Mouse (Mus musculus): ENCODE data around the gene Hs2st1.

Hs2st1 gene

DNA sequence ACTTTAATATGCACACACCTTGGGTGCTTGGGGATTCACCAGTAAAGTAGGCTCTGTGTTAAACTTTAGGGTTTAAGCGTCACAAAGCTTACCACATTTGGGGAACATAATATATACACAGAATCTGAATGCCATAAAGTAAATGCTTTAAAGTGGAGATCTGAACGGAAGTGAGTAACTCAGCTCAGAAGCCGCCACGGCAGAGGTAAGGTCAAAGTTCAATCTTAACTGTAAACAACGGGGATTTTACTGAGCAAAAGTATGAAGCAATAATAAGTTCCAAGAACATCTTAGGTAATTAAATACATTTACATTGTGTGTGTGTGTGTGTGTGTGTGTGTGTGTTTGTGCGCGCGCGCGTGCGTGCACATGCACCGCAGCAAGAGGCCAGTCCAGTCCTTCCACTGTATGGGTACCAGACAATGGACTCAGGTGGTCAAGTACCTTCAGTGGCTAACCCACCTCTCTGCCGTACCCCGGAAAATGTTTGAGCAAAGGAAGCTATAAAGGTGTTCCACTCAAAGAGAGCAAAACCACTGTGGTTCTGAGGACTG lies 123.8 kb downstream of the Hs2st1 start:
- no peak for DNase-seq (ENCODE audit: low read depth, low spot score)

GRCm38 (mm10) chr3:144437871-144438398 lies 132.0 kb downstream of the Hs2st1 start:
- peak; percentile 63 for DNase-seq (ENCODE audit: low read depth, low spot score)

DNA sequence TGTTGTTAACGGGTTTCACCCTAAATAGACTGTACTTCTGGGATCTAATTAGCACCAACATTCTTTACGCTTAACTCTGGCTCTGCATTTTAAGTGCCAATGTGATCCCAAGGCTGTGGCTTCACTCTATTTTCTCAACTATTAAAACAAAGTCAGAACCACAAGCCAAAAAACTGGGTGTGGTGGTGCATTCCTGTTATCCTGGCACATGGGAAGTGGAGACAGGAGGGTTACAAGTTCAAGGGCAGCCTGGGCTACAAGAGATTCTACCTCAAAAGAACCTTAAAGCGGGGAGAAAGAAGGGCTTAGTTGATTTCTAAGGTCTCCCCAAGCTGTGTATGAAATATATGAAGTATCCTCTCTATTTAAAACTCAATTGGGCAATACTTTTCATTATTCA lies 133.9 kb downstream of the Hs2st1 start:
- peak; percentile 69 for DNase-seq (ENCODE audit: low read depth, low spot score)

DNA sequence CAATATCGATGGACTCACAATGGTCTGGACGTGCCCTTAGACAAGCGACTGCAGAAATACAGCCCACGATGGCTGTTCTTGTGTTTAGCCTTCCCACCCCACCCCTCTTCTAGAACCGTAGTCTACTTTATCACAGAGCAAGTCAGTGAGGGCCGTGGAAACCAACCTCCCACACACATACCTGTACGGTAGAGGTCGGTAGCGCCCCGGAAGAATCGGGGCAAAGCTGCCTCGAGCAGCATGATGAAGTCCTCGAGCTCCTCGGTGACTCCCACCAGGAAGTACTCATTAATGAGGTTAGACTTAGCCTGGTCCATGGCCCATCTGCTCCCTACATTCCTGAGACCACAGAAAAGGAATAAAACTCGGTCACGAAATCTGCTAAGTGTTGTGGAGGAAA lies 134.7 kb downstream of the Hs2st1 start:
- DNase-seq (ENCODE audit: low read depth, low spot score), result peak; percentile 29

- peak; percentile 51 for DNase-seq (ENCODE audit: low read depth, low spot score)
Observed at GRCm38 (mm10) chr3:144434276-144434675, 135.7 kb downstream of the Hs2st1 start.

DNA sequence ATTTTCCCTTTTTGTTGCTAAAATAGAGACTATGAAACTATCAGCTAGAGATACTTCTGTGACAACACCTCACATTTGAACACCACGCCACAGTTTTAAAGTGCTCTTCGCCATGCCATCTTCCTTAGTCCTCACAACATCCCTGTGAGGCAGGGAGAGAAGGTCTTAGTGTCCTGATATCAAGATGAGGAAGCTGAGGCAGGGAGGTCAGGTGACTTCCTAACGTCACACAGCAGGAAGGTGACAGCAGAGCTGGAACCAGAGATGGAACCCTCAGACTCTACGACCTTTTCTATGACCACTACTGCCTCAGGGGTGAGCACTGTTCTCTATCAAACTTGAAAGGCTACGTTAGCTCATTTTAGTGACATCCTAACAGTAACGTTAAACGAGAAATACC lies 136.9 kb downstream of the Hs2st1 start:
- DNase-seq (ENCODE audit: low read depth, low spot score), result no peak

- no peak for DNase-seq (ENCODE audit: low read depth, low spot score)
Observed at GRCm38 (mm10) chr3:144432143-144432577, 137.8 kb downstream of the Hs2st1 start.

GRCm38 (mm10) chr3:144428514-144429431 lies 141.2 kb downstream of the Hs2st1 start:
- DNase-seq (ENCODE audit: low read depth, low spot score), result no peak

DNA sequence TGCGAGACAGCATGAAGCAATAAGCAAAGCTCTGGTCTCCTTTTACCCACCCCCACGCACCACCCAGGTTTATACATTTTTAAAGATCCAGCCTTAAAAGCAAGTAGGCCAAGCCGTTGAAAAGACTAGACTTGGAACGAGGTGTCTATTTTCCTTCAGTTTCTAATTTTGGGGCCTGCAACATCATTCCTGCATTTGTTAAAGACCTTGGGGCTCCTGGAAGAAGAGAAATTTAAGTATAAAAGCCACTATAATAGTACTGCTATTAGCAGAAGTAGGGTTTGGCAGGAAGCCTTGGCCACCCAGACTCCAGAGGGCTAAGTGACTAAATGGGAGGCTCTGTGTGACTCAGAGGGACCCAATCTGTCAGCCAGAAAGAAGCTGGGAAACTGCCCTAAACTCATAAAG lies 144.9 kb downstream of the Hs2st1 start:
- no peak for DNase-seq (ENCODE audit: low read depth, low spot score)

- peak; percentile 86 for DNase-seq (ENCODE audit: low read depth, low spot score)
Observed at GRCm38 (mm10) chr3:144421404-144422180, 148.4 kb downstream of the Hs2st1 start.

GRCm38 (mm10) chr3:144413821-144414220 lies 156.2 kb downstream of the Hs2st1 start:
- peak; percentile 93 for DNase-seq (ENCODE audit: low read depth, low spot score)

- peak; percentile 99 for DNase-seq (ENCODE audit: low read depth, low spot score)
Observed at GRCm38 (mm10) chr3:144412538-144413272, 157.3 kb downstream of the Hs2st1 start.

GRCm38 (mm10) chr3:144411650-144412278 lies 158.2 kb downstream of the Hs2st1 start:
- peak; percentile 61 for DNase-seq (ENCODE audit: low read depth, low spot score)

- peak; percentile 92 for DNase-seq (ENCODE audit: low read depth, low spot score)
Observed at GRCm38 (mm10) chr3:144411051-144411542, 158.9 kb downstream of the Hs2st1 start.

- DNase-seq (ENCODE audit: low read depth, low spot score), result no peak
Observed at GRCm38 (mm10) chr3:144408953-144409352, 161.0 kb downstream of the Hs2st1 start.

- no peak for DNase-seq (ENCODE audit: low read depth, low spot score)
Observed at GRCm38 (mm10) chr3:144405331-144405730, 164.7 kb downstream of the Hs2st1 start.

- no peak for DNase-seq (ENCODE audit: low read depth, low spot score)
Observed at GRCm38 (mm10) chr3:144401292-144401691, 168.7 kb downstream of the Hs2st1 start.

DNA sequence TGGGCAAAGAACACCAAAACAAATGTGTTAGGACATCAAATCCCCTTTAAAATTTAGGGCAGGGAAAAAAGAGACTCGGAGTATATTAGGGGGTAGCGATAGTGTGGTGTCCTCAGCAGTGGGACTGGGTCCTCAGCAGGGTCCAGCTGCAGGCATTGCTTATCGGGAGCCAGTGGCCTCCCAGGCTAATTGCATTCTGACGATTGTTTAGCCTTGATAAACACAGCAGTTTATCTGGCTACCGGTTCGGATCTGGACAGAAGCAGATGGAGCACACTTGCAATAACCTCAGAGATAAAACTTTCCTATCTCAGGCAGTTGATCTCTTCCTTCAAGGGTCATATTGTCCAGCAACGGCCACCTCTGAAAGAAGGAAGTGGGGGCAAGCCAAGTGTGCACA lies 169.1 kb downstream of the Hs2st1 start:
- DNase-seq (ENCODE audit: low read depth, low spot score), result no peak

- DNase-seq (ENCODE audit: low read depth, low spot score), result no peak
Observed at GRCm38 (mm10) chr3:144400374-144400773, 169.6 kb downstream of the Hs2st1 start.

DNA sequence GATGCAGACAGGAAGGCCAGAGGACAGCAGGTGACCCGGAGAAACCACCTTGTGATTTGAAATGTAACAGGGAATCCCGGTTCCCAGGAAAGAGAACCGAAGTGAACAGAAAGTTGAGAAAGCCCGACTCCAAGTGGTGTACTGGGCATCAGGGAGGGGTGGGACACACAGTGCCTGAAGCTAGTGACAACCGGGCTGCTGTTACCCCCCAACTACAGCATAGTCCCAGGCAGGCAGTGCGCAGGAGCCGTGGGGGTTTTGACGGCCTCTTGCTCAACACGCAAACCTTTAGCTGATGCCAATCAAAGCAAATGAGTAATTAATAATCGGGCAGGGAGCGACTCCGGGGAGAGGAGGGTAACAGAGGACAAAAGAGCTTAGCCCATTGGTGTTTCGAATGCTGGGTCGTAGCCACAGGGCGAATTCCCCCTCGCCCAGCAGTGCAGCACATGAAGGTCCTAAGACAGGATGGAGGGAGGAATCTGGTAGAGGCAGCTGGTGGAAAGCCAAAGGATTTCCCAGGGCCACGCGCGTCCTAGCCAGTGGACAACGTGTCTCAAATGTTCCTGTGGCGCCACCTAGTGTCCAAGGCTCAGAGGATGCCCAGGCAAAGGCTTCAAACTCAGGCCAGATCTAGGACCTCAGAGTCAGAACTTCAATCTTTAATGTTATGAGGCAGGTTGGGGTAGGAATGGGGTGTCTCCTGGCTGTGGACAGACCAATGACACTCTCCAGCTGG lies 170.5 kb downstream of the Hs2st1 start:
- DNase-seq (ENCODE audit: low read depth, low spot score), result peak; percentile 83

Measured in R1 (cell line).